Comparison of ENCODE assay signal across 8 mouse cellular contexts in genomic region chr4:97757978-97758461, GRCm38 (mm10). TPM values are rescaled to one million over a fixed set of nuclear protein-coding genes. Genes with fewer than 3 reads are reported as not detected.
DNase-seq lines count a peak whose midpoint lies in the region; ATAC-seq and TF ChIP-seq lines count a peak whose summit lies in the region.

No protein-coding gene starts in this region.

- no peaks in the 10 kb centered on the region for H3K9me3 ChIP-seq in megakaryocyte, embryonic 14.5 days
- no peaks in the 10 kb centered on the region for H3K9me3 ChIP-seq in stomach, embryonic 16.5 days (replicated peaks; ENCODE audit: control insufficient read depth, low read length)

- H3K27me3 ChIP-seq in megakaryocyte, embryonic 14.5 days (replicated peaks), result peaks cover 52% of the 10 kb centered on the region
- H3K27me3 ChIP-seq in stomach, embryonic 16.5 days (ENCODE audit: control insufficient read depth, insufficient read depth, low read length), result no peaks in the 10 kb centered on the region

- H3K27ac ChIP-seq in embryonic fibroblast, embryonic 13.5 days (ENCODE audit: insufficient read depth, low read length), result peak overlapping the region; percentile 55; the same call in 1 of the 2 replicates
- peak overlapping the region; percentile 64 for H3K27ac ChIP-seq in stomach, embryonic 16.5 days (ENCODE audit: low read length)

- ATAC-seq in stomach, embryonic 16.5 days (ENCODE audit: insufficient read depth, low FRiP score), result peak; percentile 68; the same call in 1 of the 2 replicates

- peak overlapping the region; percentile 66 for H3K4me2 ChIP-seq in stomach, embryonic 16.5 days (ENCODE audit: low read depth, low read length)

- H3K36me3 ChIP-seq in megakaryocyte, embryonic 14.5 days (replicated peaks; ENCODE audit: low read length), result no peaks in the 10 kb centered on the region
- H3K36me3 ChIP-seq in stomach, embryonic 16.5 days (ENCODE audit: control insufficient read depth, insufficient read depth, low read length), result no peaks in the 10 kb centered on the region

- no peak for TF ChIP-seq POLR2A in embryonic fibroblast, embryonic 13.5 days (IDR thresholded peaks at IDR 0.05; ENCODE audit: low read depth, low read length)

- peak overlapping the region; percentile 56 for H3K4me3 ChIP-seq in embryonic fibroblast, embryonic 13.5 days (ENCODE audit: insufficient read depth, low read length)
- H3K4me3 ChIP-seq in megakaryocyte, embryonic 14.5 days (replicated peaks), result peak overlapping the region; percentile 92
- peak overlapping the region; percentile 57 for H3K4me3 ChIP-seq in stomach, embryonic 16.5 days (replicated peaks; ENCODE audit: low read length)

- DNase-seq in heart, adult 18-20 months, result peak; percentile 67 to 80
- no peak for DNase-seq in heart, adult 8-10 months (ENCODE audit: low spot score)
- DNase-seq in adrenal gland, postnatal 25 days, result peak; percentile 42
- DNase-seq in heart, postnatal 4 days, result peak; percentile 55
- DNase-seq in left cerebral cortex, postnatal 10 days (ENCODE audit: extremely low spot score in 1 of 2, low spot score in 2 of 2), result peak; percentile 52 to 70

- H3K4me1 ChIP-seq in embryonic fibroblast, embryonic 13.5 days (ENCODE audit: control insufficient read depth, insufficient read depth, low read length), result no peaks in the 10 kb centered on the region; the same call in 1 of the 2 replicates
- H3K4me1 ChIP-seq in megakaryocyte, embryonic 14.5 days, result peaks cover 26% of the 10 kb centered on the region
- H3K4me1 ChIP-seq in stomach, embryonic 16.5 days (ENCODE audit: control insufficient read depth, insufficient read depth, low read length), result peaks cover 6% of the 10 kb centered on the region; the same call in 1 of the 2 replicates

- H3K9ac ChIP-seq in stomach, embryonic 16.5 days (ENCODE audit: low read length), result peak overlapping the region; percentile 72

- TF ChIP-seq CTCF in embryonic fibroblast, embryonic 13.5 days (IDR thresholded peaks at IDR 0.05; ENCODE audit: borderline replicate concordance, insufficient read depth, low read length), result no peak

- WGBS in stomach, embryonic 16.5 days, result 4% methylated on average over 14 of the region's 14 CpGs

- intact Hi-C loops in left cerebral cortex, postnatal 10 days (cut with DNase I), result loop anchor here (10.0 kb wide), 2 partner anchors 487 to 687 kb away; no protein-coding TSS in a partner anchor

RNA-seq across cellular contexts. Expression of gene Nfia, which starts 14.5 kb away (rescaled TPM):
- 100 to 1,000 TPM; 115 to 127 TPM for total RNA-seq in heart, adult 18-20 months (2021)
- total RNA-seq in heart, adult 8-10 months (2022), result 100 to 1,000 TPM; 109 to 137 (median 121) TPM
- total RNA-seq in adrenal gland, postnatal 25 days (2021), result 166 and 206 TPM in 2 replicates
- 22.0 and 53.0 TPM in 2 replicates for polyA plus RNA-seq in embryonic fibroblast, embryonic 13.5 days (2011; ENCODE audit: insufficient read length, low read depth, missing spikeins)
- total RNA-seq in heart, postnatal 4 days (2021), result 100 to 1,000 TPM; 206 to 217 TPM
- 10 to 100 TPM; 76.4 to 79.5 TPM for total RNA-seq in left cerebral cortex, postnatal 10 days (2021)
- polyA plus RNA-seq in megakaryocyte, embryonic 14.5 days (2012; ENCODE audit: insufficient read depth, low replicate concordance), result 0.02 TPM in 1 of 2 replicates, not detected in the other
- 42.9 and 45.1 TPM in 2 replicates for polyA plus RNA-seq in stomach, embryonic 16.5 days (2015; fragmentation: Nextera tagmentation; extraction: Ambion mirVana)

RNA-seq across cellular contexts. Expression of gene E130114P18Rik, which starts 19.9 kb away (rescaled TPM):
- total RNA-seq in heart, adult 18-20 months (2021), result not detected
- total RNA-seq in heart, adult 8-10 months (2022), result under 1 TPM in 2 of 4 experiments, not detected in 2; 0.23 to 0.41 TPM
- total RNA-seq in adrenal gland, postnatal 25 days (2021), result 1.1 TPM in 1 of 2 replicates, not detected in the other
- polyA plus RNA-seq in embryonic fibroblast, embryonic 13.5 days (2011; ENCODE audit: insufficient read length, low read depth, missing spikeins), result 0.77 TPM in 1 of 2 replicates, not detected in the other
- total RNA-seq in heart, postnatal 4 days (2021), result not detected
- 1 to 10 TPM; 6.1 to 6.9 TPM for total RNA-seq in left cerebral cortex, postnatal 10 days (2021)
- polyA plus RNA-seq in megakaryocyte, embryonic 14.5 days (2012; ENCODE audit: insufficient read depth, low replicate concordance), result not detected in 2 replicates
- 2.5 and 2.6 TPM in 2 replicates for polyA plus RNA-seq in stomach, embryonic 16.5 days (2015; fragmentation: Nextera tagmentation; extraction: Ambion mirVana)
